Mouse (Mus musculus) cerebellum, postnatal 4 days (tissue): Measurements from ENCODE around the gene Arid1b.
A peak's percentile ranks its signal among the peaks of the same experiment; 100 is the strongest.

ENCODE experiments used
- DNase-seq, 2 experiments: peaks; one replicate each; pipeline ENCODE4 v3.0.0; 2022; ENCODE audit warnings: low spot score in 2 of 2, mixed read lengths in 1 of 2

The Arid1b gene

DNA sequence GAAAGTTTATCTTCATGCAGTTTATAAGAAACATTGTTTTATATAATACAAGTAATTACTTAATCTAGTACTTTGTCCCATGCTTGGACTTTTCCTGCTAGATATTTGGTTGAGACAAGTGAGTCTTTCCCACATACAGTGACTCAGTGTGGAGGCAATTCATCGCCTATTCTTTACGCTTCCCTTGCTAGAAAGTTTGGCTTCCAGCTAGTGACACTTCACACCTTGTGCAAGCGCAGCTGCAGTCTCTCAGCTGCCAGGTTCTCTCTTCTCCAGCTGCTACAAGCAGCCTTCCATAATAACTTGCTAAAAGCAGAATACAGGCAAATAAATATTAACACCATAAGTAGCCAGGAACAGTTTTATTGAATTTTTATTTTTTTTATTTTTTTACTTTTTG is 279.6 kb downstream of the Arid1b start:
- no peak for DNase-seq

DNA sequence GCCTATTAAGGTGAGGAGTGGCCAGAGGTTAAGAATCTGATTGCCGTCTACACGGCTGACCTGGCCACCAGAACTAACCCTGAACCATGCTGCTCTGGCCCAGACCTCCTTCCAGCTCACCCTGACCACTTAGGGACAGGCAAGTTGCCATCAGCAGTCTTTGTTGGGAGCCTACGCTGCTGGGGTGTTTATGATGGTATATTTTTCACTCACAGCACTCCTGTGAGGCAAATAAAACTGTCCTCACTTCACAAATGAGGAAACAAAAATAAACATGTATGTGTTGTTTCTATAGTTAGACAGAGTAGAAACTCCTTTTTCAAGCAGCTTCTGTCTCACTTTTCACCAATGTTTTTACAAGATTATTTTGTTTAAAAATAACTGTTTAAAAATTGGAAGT is 280.3 kb downstream of the Arid1b start:
- no peak for DNase-seq

DNA sequence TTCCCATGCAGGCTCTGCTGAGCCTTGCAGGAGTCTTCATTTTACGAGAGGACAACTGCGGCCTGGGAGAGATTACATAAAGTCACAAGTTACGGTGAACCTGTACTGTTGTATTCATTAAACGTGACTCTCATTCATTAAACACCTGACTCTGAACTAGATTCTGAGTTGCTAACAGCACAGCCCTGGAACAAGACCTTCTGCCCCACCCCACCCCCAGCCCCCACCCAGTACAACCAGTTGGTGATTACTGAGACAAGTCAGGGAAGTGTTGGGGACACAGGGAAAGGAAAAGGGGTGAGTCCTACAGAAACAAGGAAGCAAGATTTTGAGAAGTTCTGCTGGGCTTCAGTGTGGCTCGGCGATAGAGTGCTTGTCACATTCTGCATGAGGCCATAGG is 281.6 kb downstream of the Arid1b start:
- DNase-seq = no peak

DNA sequence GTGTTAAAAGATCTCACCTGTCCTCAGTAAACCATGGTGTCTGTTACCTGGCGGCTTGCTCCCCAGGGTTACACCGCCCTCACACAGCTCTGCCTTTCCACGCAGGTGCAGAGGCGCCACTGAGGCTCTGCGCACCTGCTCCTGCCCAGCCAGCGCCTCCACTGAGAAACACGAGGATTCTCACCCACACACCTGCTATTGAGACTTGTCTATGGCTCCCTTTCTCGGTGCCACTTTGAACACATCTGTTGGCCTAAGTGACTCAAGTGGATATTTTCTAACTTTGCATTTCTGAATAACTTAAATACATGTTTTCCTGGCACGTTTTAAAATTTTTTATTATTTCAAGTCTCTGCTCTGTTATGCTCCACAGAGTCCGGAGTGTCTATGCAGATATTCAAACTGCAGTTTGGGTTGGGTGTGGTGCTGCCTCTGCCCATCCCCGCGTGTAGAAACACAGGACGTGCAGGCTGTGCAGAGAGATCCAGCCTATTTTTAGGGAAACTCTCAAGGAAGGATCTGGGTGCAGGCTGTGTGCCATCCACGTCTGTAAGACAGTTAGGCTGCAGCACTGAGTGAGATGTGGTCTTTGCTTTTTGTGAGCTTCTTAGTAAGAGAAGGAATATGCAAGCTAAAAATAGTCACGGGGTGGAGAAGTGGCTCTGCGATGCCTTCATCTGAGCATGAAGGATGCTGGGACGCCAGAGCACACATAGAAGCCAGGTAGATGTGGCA is 283.2 kb downstream of the Arid1b start:
- DNase-seq = no peak

DNA sequence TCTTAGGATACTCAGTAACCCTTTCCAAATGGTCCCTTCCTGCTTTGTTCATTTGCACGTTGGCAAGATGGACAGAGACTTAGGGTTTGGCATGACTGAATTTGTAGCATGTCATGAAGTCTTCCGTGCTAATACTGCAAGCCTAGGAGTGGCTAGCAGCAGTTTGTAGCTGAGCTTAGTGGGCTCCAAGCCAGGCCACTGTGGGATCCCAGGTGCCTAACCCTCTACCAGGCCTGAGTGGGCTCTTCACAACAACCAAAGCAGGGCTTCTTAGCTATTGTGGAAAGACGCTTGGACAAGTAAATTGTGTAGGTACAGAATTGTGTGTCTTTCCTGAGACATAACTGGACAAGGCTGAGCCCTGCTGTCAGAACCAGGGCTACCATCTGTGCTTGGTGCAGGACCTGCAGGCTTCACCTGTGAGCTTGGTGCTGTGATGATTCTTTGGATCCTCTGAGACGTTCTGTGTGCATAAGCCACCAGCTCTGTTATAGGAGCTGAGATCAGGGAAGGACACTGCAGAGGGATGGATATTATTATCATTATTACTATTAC is 286.4 kb downstream of the Arid1b start:
- DNase-seq = no peak

DNA sequence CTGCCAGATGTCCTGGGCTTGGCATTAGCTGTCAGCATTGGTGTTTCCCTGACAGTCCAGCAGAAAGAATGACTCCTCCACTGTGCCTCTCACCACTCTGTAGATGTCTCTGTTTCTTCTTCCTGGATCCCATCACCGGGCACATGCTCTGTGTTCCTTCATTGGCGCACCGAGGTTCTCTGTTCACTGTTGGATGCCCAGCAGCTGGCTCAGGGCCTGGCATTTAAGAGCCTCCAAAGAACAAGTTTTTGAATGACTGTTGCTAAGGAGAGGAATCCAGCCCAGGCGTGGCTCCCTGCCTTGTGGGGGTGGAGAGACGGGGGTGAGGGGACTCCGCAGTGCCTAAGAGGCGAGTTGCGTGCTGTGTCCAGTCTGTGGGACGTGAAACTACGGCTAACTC is 290.7 kb downstream of the Arid1b start:
- DNase-seq = peak in 1 of 2 experiments; percentile 54

DNA sequence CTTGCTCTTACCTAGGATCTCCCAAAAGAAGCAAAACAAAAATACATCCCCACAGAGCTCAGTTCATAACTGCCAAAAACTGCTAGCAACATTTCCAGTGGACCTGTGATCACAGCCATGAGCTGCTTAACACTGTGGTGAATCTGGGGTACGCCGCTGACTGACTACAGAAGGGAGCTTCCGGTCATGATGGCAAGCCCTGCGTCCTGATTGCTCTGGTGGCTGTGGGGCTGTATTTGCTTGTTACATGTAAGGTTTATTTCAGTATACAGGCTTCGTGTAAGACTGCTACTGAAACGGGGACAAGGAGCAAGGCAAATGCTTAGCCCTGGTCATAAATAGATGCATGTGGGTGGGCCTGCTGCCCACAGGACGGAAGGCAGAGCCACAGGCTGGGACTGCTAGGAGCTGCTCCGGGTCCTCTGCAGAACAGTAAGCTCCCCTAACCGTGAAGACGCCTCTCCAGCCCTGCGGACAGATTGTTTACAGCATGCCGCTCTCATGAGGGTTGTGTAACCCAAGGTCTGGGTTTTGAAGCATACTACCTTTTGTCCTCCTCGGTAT is 291.8 kb downstream of the Arid1b start:
- DNase-seq = no peak

DNA sequence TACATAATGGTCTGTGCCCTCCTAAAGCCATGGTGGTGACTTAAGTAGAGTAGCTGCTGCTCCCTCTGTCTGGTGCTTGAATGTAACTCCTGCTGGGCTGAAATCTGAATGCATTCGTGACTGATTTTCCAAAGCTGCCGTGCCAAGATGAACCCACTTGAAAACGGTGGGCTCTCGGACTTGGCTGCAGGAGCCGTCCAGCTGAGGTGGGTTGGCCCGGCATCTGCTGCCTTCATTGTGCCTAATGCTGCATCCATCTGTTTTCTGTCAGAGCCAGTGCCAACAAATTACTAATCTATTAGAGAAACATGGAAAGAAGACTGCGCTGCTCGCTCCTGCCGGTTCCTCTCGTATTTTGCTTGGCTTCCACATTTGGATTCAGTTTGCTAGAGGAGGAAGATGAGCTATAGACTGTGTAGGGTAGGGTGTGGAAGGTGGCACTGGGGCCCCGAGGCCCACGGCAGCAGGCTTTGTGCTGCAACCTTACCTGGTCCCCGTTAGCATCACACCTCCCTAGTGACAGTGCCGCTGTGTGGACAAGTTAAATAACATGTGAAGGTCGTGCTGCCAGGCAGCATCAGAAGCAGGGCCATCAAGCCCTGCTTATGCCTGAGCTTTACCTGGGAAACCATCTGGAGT is 292.6 kb downstream of the Arid1b start:
- peak in 1 of 2 experiments; percentile 79 for DNase-seq

DNA sequence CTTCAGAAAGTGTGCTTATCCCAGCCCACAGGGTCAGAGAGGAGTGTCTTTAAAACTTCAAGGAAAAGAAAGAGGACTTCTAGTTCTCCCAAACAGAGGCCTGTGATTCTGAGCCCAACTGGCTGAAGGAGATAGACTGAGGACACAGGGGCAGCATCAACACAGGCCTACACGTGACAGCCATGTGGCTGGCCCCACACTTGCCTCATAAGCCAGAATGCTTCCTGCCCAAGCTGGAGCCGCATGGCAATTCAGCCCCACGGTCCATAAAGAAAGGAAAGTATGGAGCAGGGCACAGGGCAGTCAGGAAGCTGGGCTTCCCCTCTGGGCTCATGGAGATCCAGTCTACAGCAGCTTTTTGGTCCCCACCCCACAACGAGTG is 293.1 kb downstream of the Arid1b start:
- DNase-seq = no peak

DNA sequence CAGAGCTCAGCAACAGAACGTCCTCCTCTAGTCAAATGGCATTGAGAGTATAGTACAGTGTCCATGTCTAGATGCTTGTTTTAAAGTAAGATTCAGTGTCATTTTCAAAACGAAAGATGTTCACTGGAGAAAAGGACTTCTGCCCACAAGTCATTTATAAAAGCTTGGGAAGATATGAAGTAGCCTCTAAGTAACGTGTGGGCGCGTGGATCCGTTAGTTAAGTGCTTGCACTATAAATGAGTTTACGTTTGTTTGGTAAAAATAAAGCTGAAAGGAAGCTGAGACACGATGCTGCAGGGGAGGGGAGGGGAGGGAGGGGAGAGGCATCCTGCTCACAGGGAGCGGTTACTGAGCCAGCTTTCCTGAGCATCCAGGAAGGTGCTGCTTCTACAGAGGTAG is 293.5 kb downstream of the Arid1b start:
- no peak for DNase-seq

DNA sequence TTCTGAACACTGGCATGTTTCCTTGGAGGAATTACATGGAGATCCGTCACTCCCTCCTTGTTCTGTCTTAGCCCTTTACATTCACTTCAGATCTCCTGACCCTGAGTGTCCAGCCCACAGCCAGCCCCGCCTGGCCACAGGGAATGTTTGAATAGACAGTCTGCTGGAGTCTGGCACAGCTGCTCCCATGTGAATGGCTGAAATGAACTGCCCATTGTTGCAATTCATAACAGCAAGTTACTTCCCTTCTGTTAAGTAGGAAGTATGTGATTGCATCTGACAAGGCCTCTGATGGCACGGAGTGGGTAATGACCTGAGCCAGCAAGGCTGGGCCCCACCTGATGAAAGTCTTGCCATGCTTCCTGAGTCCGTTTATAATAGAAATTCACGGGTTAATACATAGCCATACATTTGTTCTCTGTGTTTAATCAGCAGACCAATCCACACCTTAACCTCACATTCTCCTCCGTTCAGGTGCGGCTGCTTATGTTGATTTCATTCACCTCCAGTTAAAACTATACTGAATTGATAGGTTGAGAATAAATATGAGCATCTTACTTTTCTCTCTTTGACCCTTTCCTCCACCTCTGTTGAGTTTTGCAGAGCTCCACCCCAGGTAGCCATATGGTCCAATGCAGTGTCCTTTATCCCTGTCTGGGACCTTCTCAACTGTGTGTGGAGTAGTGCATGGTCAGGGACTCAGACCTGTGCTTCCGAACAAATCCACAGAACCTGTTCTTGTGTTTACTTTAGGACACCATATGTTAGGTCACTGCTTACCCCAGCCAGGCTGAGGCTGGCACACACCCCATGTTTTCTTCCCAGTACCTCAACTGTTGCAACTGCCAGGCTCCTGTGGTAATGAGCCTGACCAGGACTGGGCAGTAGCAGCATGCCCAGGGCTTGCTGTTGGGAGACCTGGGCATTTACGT is 299.8 kb downstream of the Arid1b start:
- no peak for DNase-seq

DNA sequence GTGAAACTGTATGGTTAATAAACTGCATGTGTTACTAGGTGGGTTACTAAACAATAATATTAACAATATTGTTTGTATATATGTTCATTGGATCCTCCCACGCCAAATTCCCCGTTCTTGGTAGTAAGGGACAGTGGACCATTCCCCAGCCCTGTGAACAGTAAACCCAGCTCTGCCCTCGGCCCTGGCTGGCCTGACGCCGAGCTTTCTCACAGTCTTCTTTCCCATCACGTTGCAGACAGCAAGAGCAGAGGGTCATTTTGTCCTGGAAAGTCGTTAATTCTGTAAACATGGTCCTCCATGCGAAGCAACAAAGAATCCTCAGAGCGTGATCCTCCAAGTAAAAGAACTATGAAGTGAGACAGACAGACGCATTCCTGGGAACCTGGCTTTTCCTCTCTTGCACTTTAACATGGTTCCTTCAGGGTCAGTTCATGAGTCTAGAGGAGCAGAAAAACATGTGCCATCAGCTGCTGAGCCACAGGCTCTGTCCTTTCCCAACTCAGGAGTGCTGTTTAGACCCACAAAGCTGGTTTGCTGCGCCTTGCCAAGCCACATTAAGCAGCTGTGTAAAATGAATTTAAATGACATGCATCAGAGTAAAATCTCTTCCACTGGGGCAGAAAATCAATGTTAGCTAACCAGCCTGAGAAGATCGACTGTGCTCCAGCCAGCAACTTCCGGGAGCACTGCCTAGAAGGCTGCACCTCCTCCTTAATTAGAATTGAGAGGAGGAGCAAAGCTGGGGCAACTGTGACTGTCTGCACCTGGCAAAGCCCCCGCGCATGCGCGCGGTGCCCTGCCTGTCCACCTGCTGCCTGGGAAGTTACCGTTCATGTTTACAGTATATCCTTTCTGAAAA is 301.2 kb downstream of the Arid1b start:
- DNase-seq = peak in 1 of 2 experiments; percentile 62

DNA sequence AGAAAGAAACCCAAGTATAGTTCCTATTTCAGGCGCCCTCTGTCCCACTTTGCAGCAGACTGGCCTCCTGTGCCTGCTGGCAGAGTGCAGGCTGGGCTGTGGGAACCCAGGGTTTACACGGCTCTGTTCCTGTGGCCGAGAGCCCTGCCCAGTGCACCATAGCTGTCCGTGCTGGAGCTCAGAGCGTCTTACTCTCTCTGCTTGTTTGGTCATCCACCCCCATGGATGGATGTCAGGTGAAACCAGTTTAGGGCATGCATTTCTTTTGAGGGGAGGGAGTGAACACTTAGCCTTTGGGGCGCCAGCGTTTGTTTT is 301.8 kb downstream of the Arid1b start:
- DNase-seq = no peak

DNA sequence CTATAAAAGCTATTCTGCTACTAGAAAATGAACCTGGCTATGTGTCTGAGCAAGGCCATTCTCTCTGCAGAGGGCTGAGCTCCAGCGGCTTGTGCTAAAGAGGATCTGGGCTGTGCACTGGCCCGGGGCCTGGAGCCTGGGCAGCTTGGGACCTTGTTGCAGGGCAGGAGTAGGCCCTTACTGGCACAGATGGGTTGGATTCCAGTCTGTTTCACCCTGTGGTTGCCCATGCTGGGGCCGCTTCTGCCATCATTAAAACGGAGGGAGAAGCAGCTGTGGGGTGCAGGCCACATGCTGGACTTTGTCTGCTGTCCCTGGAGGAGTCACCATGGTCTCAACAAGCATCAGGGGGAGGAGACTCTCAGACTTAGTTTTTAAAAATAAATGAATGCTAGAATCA is 303.4 kb downstream of the Arid1b start:
- no peak for DNase-seq

DNA sequence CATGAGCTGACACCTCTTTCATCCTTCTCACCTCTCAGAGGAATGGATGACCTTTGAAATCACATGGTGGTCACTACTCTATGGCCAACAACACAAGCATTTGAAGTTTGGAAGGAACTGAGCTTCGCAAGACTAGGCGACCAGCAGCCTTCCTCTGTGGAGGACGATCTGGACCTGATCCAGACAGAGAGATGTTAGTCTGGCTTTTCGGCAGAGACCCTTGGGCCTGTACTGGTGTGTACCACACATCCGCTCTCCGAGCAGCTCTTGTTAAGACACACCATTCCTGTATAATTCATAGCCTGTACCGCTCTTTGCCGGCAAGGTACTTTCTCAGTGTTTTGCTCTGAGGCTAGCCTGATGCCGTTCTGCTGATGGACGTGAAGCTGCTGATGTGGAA is 303.9 kb downstream of the Arid1b start:
- DNase-seq = no peak

DNA sequence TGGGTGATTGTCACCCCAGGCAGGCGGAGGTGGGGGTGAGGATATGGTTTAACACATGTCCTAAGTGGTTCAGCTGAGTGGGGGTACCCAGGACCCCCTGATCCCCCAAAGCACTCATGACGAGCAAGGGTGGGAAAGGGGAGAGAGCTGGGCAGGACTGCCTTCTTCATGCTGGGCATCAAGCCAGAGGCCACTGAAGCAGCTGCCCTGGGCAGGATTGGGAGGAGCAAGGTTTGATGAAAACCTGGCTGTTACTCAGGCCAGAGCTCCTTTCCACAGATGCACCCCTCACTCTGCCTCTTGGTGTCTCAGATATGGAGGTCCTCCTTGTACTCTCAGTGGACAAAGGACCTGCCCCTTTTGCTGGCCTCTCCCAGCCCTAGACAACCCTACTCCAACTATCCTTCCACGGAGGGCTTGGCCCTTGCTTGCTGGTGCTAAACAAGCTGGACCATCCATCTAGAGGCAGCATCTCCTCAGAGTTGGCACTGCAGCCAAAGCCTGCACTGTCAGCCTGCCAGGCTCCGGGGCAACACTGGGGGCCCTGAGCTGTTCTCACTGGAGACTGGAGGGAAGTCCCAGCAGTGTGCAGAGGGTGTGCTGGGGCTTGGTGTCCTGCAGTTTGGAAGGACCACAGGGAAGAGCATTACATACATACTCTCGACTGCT is 304.9 kb downstream of the Arid1b start:
- peak in 1 of 2 experiments; percentile 47 for DNase-seq

DNA sequence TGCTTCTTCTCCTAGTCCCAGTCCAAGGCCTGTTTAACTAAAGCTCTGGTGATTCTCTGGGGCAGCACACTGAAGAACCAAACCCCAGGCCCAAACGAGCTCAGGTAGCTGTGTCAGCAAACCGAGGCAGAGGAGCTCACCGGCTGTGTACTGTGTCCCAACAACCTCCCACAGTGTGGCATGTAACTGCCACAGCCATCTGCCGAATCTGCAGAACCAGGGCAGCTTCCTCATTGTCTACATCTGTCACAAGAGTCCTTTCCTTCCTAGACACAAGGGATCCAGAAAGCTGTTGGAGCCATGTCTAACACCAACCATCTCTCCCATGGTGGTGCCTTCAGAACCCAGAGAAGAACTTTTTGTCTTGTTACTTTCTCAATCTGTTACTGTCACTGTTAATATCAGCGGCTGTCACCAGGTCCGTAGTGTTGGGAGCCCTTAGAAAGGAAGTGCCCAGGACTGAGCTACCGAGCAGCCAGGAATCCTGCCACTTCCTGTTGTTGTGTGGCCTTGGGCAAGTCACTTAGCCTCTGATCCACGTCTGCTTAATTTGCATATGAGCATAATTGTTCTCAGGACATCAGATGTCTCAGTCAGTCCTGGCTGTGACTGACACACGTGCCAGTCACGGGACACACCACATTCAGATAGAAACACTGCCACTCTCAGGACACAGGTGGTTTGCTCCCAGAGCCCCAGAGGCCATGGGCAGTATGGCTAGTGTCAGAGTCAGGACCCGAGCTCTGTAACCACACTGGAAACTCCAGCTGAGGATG is 309.0 kb downstream of the Arid1b start:
- no peak for DNase-seq

DNA sequence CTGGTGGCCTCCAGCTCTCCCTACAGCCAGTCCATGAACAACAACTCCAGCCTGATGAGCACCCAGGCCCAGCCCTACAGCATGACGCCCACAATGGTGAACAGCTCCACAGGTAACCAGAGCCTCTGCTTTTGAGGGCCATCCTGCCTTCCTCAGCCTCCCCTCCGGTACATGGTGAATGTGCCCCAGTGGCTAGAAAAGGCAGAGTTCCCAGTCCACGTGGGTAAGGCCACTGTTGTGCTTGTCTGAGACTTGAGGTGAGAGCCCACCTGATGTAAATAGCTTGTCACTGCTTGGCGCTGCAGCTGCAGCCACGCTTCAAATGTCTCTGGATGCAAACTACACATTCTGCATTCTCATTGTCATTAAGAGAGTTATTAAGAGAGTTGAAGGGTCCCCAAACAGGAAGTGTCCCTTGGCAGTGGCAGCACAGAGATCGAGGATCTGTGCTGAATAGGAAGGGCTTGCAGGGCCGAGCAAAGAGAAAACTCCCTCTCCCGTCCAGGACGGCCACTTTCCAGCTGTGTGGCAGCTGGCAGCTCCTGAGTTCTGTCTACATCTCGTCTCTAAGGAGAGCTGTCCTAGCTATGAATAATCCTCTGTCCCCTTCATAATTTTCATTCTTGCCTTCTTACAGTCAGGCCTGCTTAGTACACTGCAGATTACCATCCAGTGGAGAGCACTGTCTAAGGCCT is 311.8 kb downstream of the Arid1b start:
- no peak for DNase-seq

DNA sequence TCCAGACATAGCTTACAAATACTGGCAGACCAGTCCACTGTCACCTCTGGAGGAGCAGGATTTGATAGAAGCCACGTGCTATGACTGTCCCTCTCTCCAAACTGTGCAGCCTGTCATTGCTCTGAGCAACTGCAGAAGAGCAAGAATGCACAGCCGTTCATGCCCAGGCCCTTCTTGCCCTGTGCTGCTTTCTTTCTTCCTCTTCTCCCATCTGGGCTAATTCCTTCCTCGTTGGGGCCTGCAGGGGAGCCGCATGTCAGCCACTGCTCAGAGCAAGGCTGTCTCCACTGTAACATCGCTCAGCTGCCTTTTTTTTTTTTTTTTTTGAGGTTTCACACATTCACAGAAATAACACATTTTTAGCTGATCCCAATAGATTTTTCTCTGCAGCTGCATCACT is 315.8 kb downstream of the Arid1b start:
- DNase-seq = no peak
